Mouse (Mus musculus) kidney, embryonic 16.5 days (tissue): ENCODE measurements around the gene Celf6. TPM values are rescaled to one million over a fixed set of nuclear protein-coding genes. Genes with fewer than 3 reads are reported as not detected.

Experiments used
- ATAC-seq: fragments of 200-750 bp; cut with Nextera tagmentation; 2 replicates; pipeline ENCODE4 v1.8.0; 2017; ENCODE audit warnings: moderate TSS enrichment; ENCODE audit not compliant: low FRiP score, low TSS enrichment
- H3K27ac ChIP-seq: fragments of 300-500 bp; sonication (generic); 2 replicates; pipeline ENCODE4 v1.5.1; 2014; ENCODE audit warnings: low read length
- H3K27me3 ChIP-seq: fragments of 300-500 bp; sonication (generic); 2 replicates; pipeline ENCODE4 v1.6.1; 2014; ENCODE audit warnings: low read length, control low read depth, mixed read lengths; ENCODE audit not compliant: insufficient read depth
- H3K36me3 ChIP-seq: fragments of 300-500 bp; sonication (generic); 2 replicates; pipeline ENCODE4 v1.6.1; 2014; ENCODE audit warnings: low read length, control low read depth, mixed read lengths; ENCODE audit not compliant: insufficient read depth
- H3K4me1 ChIP-seq: fragments of 300-500 bp; sonication (generic); 2 replicates; pipeline ENCODE4 v1.6.1; 2014; ENCODE audit warnings: low read length, control low read depth, mixed read lengths; ENCODE audit not compliant: insufficient read depth
- H3K4me2 ChIP-seq: fragments of 300-500 bp; sonication (generic); replicated peaks from 2 replicates; pipeline ENCODE4 v1.6.1; 2014; ENCODE audit warnings: low read depth, low read length
- H3K4me3 ChIP-seq: fragments of 300-500 bp; sonication (generic); 2 replicates; pipeline ENCODE4 v1.5.1; 2014; ENCODE audit warnings: mild to moderate bottlenecking, low read length
- H3K9ac ChIP-seq: fragments of 300-500 bp; sonication (generic); replicated peaks from 2 replicates; pipeline ENCODE4 v1.6.1; 2014; ENCODE audit warnings: low read length
- H3K9me3 ChIP-seq: fragments of 300-500 bp; sonication (generic); 2 replicates; pipeline ENCODE4 v1.6.1; 2016; ENCODE audit warnings: low read length, control low read depth
- WGBS: fragments of 180-500 bp; shearing (Covaris S2); extraction: QIAGEN DNeasy Blood & Tissue Kit; methylation state at CpG from one replicate; pipeline ENCODE4 v1.1.7; 2014; 5-methylcytosine and 5-hydroxymethylcytosine counted together
- polyA plus RNA-seq: library from polyadenylated mRNA; unstranded; fragments of >200 nt; fragmentation: Nextera tagmentation; extraction: Ambion mirVana; gene quantifications from 2 replicates; pipeline ENCODE4 v1.2.1, GENCODE M21; 2015

Gene Celf6
- 0.32 and 0.53 TPM in 2 replicates for polyA plus RNA-seq

GRCm38 (mm10) chr9:59577844-59578504 lies at the start of gene Celf6:
Gene Celf6, plus strand, starts transcription at chr9:59577917.
- Histone ChIP-seq H3K27ac (no peak within 1 kb of the TSS), H3K4me1 (peaks cover 10% of the 10 kb centered on the region), H3K9ac (no peak within 1 kb of the TSS), H3K4me2 (peak within 1 kb of the TSS; percentile 71), H3K27me3 (peaks cover 28% of the 10 kb centered on the region), H3K4me3 (peak within 1 kb of the TSS; percentile 45), H3K36me3 (no peaks in the 10 kb centered on the region), H3K9me3 (no peaks in the 10 kb centered on the region)
- ATAC-seq, result peak; percentile 99
- under 1% methylated on average over 56 of the region's 61 CpGs for WGBS

DNA sequence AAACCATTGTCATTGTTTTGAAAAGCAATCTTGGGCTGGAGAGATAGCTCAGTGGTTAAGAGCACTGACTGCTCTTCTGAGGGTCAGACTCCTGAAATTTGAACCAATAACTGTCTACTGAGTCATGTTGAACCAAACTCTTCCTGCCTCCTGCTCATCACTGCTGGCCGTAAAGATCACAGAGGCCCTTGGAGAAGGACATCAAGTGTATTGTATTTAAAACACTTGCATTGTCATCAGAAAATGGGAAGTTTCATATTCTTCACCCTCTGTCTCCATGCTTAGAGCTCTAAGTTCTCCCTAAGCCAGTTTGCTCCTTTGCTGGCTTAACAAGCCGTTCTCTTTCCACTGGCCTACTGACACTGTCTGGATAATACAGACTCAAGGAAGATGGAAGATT lies 49.4 kb upstream of the Celf6 start:
- Histone ChIP-seq H3K27ac (no peak overlapping the region), H3K4me1 (no peaks in the 10 kb centered on the region; the same call in 1 of the 2 replicates), H3K4me3 (no peak overlapping the region), H3K9ac (no peak overlapping the region), H3K36me3 (no peaks in the 10 kb centered on the region), H3K27me3 (no peaks in the 10 kb centered on the region), H3K4me2 (no peak overlapping the region), H3K9me3 (no peaks in the 10 kb centered on the region)
- WGBS, result 83% methylated on average over 2 of the region's 2 CpGs
- no peak for ATAC-seq

- H3K4me3 ChIP-seq, result no peak overlapping the region
- ATAC-seq, result no peak
- H3K4me1 ChIP-seq, result no peaks in the 10 kb centered on the region; the same call in 1 of the 2 replicates
- no peak overlapping the region for H3K27ac ChIP-seq
- H3K9ac ChIP-seq, result no peak overlapping the region
- H3K9me3 ChIP-seq, result no peaks in the 10 kb centered on the region
- H3K36me3 ChIP-seq, result no peaks in the 10 kb centered on the region
- H3K27me3 ChIP-seq, result no peaks in the 10 kb centered on the region
- 24% methylated on average over 5 of the region's 5 CpGs for WGBS
- no peak overlapping the region for H3K4me2 ChIP-seq
These were observed 46.1 kb upstream of the Celf6 start for GRCm38 (mm10) chr9:59531645-59532044.

DNA sequence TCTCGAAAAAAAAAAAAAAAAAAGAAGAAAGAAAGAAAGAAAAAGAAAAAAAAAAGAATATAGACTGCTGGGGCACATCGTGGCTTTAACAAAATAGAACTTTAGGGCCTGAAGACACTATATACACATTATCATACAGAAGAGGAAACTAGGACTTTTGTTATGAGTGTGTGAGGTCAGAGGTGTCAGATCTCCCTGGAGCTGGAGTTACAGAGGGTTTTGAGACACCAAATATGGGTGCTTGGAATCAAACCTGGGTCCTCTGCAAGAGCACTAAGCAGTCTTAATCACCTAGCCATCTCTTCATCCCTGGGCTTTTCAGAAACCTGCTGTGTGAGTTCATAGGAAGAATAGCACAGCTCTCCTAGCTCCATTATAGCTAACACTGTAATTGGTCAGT lies 44.3 kb upstream of the Celf6 start:
- no peak overlapping the region for H3K4me3 ChIP-seq
- no peak overlapping the region for H3K9ac ChIP-seq
- 76% methylated on average over 2 of the region's 2 CpGs for WGBS
- H3K27me3 ChIP-seq, result no peaks in the 10 kb centered on the region
- H3K36me3 ChIP-seq, result no peaks in the 10 kb centered on the region
- no peak for ATAC-seq
- no peaks in the 10 kb centered on the region; the same call in 1 of the 2 replicates for H3K4me1 ChIP-seq
- H3K9me3 ChIP-seq, result no peaks in the 10 kb centered on the region
- H3K27ac ChIP-seq, result no peak overlapping the region
- no peak overlapping the region for H3K4me2 ChIP-seq

DNA sequence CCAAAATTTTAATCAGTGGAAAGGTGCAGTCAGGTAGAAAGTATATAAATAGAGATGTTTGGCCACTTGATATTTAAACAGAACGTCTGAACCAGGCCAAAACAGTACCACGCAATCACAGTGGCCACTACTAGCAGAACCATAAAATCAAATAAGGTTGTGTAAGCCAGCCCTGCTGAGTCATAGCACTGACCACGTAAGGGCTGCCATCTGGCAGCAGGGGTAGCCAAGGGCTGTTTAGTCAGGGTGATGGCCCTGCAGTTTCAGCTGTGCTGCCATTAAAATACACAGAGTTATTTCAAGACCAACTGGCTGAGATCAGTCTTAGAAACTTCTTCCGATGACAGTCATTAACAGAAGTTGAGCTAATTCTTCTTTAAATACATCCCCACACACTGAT lies 43.8 kb upstream of the Celf6 start:
- Histone ChIP-seq H3K9ac (no peak overlapping the region), H3K36me3 (no peaks in the 10 kb centered on the region), H3K4me1 (no peaks in the 10 kb centered on the region; the same call in 1 of the 2 replicates), H3K4me3 (no peak overlapping the region), H3K27me3 (no peaks in the 10 kb centered on the region), H3K9me3 (no peaks in the 10 kb centered on the region), H3K4me2 (no peak overlapping the region), H3K27ac (no peak overlapping the region)
- 60% methylated on average over 4 of the region's 4 CpGs for whole genome bisulfite sequencing
- ATAC-seq, result no peak

DNA sequence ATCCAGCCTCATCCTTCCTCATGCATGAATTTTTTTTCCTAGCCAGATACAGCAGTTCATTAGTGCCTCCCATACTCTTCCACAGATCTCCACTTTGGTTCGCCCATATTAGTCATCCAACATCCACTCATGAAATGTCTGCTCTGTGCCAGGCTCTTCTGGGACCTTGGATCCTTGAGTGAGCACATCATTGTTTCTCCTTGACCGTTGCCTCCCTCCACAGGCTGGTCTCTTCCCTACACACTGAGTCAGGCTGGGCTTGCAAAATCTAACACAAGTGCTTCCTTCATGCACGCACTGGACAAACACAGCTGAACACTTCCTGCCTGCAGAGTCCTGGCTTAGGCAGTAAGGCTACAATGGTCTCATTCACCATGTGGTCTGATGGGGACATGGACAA lies 40.1 kb upstream of the Celf6 start:
- 86% methylated on average over 3 of the region's 3 CpGs for WGBS
- H3K36me3 ChIP-seq, result no peaks in the 10 kb centered on the region
- H3K27me3 ChIP-seq, result no peaks in the 10 kb centered on the region
- no peak overlapping the region for H3K4me3 ChIP-seq
- no peaks in the 10 kb centered on the region for H3K9me3 ChIP-seq
- H3K27ac ChIP-seq, result no peak overlapping the region
- no peak overlapping the region for H3K4me2 ChIP-seq
- ATAC-seq, result no peak
- H3K4me1 ChIP-seq, result peaks cover 11% of the 10 kb centered on the region
- no peak overlapping the region for H3K9ac ChIP-seq

- Histone ChIP-seq H3K4me3 (peak within 1 kb of the TSS; percentile 70), H3K27ac (peak within 1 kb of the TSS; percentile 25; the same call in 1 of the 2 replicates), H3K4me1 (peaks cover 11% of the 10 kb centered on the region), H3K4me2 (peak within 1 kb of the TSS; percentile 90), H3K27me3 (no peaks in the 10 kb centered on the region), H3K9me3 (no peaks in the 10 kb centered on the region), H3K9ac (peak within 1 kb of the TSS; percentile 73), H3K36me3 (no peaks in the 10 kb centered on the region)
- peak; percentile 94 for ATAC-seq
- under 1% methylated on average over 55 of the region's 55 CpGs for WGBS
These were observed 38.1 kb upstream of the Celf6 start, which contains the start of the genes Hexa and Tmem202 for GRCm38 (mm10) chr9:59539441-59540137. Gene Hexa, plus strand, starts transcription at chr9:59539540. Gene Tmem202, minus strand, starts transcription at chr9:59539847.

DNA sequence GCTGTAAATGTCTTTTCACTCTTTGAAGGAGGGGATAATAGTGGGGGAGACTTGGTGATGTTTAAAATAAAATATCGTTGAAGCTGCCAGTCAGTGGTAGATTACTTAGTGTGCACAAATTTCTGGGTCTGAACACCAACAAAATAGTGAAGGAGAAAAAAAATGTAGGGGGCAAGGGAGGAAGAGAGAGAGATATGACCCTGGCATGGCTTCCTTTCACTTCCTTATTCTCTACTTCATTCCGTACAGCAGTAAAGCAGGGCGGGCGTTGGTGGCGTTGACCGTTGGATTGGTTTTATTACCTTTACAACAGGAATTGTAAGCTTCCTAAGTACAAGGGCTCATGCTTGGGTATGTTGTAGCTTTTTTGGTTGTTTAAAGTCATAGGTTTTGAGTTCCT lies 36.1 kb upstream of the Celf6 start:
- H3K4me2 ChIP-seq, result no peak overlapping the region
- no peaks in the 10 kb centered on the region for H3K36me3 ChIP-seq
- WGBS, result 79% methylated on average over 6 of the region's 6 CpGs
- H3K27ac ChIP-seq, result no peak overlapping the region
- no peaks in the 10 kb centered on the region for H3K9me3 ChIP-seq
- no peak overlapping the region for H3K4me3 ChIP-seq
- ATAC-seq, result no peak
- no peak overlapping the region for H3K9ac ChIP-seq
- peaks cover 11% of the 10 kb centered on the region for H3K4me1 ChIP-seq
- H3K27me3 ChIP-seq, result no peaks in the 10 kb centered on the region

- H3K4me2 ChIP-seq, result no peak overlapping the region
- no peaks in the 10 kb centered on the region for H3K9me3 ChIP-seq
- no peaks in the 10 kb centered on the region for H3K27me3 ChIP-seq
- no peak overlapping the region for H3K27ac ChIP-seq
- no peak for ATAC-seq
- no peak overlapping the region for H3K4me3 ChIP-seq
- no peak overlapping the region for H3K9ac ChIP-seq
- H3K4me1 ChIP-seq, result peaks cover 11% of the 10 kb centered on the region
- no peaks in the 10 kb centered on the region for H3K36me3 ChIP-seq
These were observed 34.9 kb upstream of the Celf6 start for GRCm38 (mm10) chr9:59542766-59543324.

- Histone ChIP-seq H3K4me1 (peaks cover 10% of the 10 kb centered on the region), H3K4me2 (no peak overlapping the region), H3K27me3 (no peaks in the 10 kb centered on the region), H3K9me3 (no peaks in the 10 kb centered on the region), H3K27ac (no peak overlapping the region), H3K9ac (no peak overlapping the region), H3K4me3 (no peak overlapping the region), H3K36me3 (no peaks in the 10 kb centered on the region)
- no peak for ATAC-seq
- 84% methylated on average over 5 of the region's 5 CpGs for WGBS
These were observed 33.0 kb upstream of the Celf6 start for GRCm38 (mm10) chr9:59544739-59545138.
